Mouse (Mus musculus): Measurements from ENCODE around the gene Aip. TPM values are rescaled to one million over a fixed set of nuclear protein-coding genes. Genes with fewer than 3 reads are reported as not detected.
A peak's percentile ranks its signal among the peaks of the same experiment; 100 is the strongest.
"Not testable (repeated sequence)": the region's sequence is repeated elsewhere in the genome, so short reads cannot be mapped to it uniquely, and the experiment has no call there.

The Aip gene
- polyA plus RNA-seq, 1 experiment from 2014 or later: 81.9 TPM

DNA sequence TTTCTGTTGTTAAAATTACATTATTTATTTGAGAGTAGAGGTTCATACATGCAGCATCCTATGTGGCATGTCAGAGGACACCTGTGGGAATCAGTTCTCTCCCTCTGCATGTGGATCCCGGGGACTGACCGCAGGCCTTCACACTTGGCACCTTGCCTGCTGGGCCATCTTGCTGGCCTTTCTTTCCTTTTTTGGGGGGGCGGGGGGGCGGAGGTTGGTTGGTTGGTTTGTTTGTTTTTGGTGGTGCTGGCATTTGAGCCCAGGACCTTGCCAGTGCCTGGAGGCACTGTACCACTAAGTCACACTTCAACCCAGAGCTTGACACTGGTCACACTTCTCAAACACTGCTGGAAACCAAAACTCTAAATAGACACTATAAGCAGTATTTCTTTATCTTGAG, 8.7 kb upstream of the Aip start:
- H3K36me3 ChIP-seq (ENCODE audit: control insufficient read depth, insufficient read depth, low read length): peaks cover 25% of the 10 kb centered on the region
- no peak overlapping the region for H3K4me3 ChIP-seq (ENCODE audit: low read depth, low read length)
- no peak overlapping the region for H3K9ac ChIP-seq (ENCODE audit: low read depth, low read length)
- DNase-seq (ENCODE audit: low spot score): no peak
- H3K27ac ChIP-seq (replicated peaks; ENCODE audit: low read depth, low read length): no peak overlapping the region
- no peaks in the 10 kb centered on the region for H3K27me3 ChIP-seq (replicated peaks; ENCODE audit: control insufficient read depth, insufficient read depth, low read length)
- no peaks in the 10 kb centered on the region for H3K4me1 ChIP-seq (ENCODE audit: control insufficient read depth, insufficient read depth, low read length)
- no peak overlapping the region for H3K4me2 ChIP-seq (ENCODE audit: low read depth, low read length)
- ATAC-seq (ENCODE audit: low read depth): no peak
- no peaks in the 10 kb centered on the region for H3K9me3 ChIP-seq (ENCODE audit: control insufficient read depth, low read length)
- WGBS: 83% methylated on average over 4 of the region's 4 CpGs

DNA sequence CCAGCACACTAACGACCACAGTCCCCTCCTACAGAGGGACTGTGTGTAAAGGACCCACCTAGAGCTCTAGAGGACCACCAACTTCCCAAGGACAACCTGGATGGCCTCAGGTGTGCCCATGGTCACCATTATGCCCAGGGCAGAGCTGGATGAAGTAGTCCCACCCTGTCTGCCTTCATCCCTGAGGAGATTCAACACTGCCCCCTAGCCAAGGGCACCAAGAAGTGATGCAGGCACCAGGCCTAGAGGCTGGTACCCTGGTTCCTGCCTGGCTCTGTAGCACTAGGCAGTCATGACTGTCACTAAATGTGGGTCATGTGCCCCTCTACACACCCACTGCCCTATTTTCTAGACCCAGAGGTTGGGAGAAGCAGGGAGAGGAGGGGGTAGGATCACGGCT, 6.1 kb upstream of the Aip start:
- Histone ChIP-seq H3K9ac (ENCODE audit: low read depth, low read length) (no peak overlapping the region), H3K36me3 (ENCODE audit: control insufficient read depth, insufficient read depth, low read length) (peaks cover 45% of the 10 kb centered on the region), H3K27me3 (replicated peaks; ENCODE audit: control insufficient read depth, insufficient read depth, low read length) (no peaks in the 10 kb centered on the region), H3K4me2 (ENCODE audit: low read depth, low read length) (no peak overlapping the region), H3K4me3 (ENCODE audit: low read depth, low read length) (no peak overlapping the region), H3K4me1 (ENCODE audit: control insufficient read depth, insufficient read depth, low read length) (0 out of 2 replicates have a peak, but pooled peaks cover 3% of the 10 kb centered on the region), H3K27ac (replicated peaks; ENCODE audit: low read depth, low read length) (no peak overlapping the region), H3K9me3 (ENCODE audit: control insufficient read depth, low read length) (no peaks in the 10 kb centered on the region)
- ATAC-seq (ENCODE audit: low read depth) (no peak), DNase-seq (ENCODE audit: low spot score) (no peak)
- 87% methylated on average over 2 of the region's 2 CpGs for WGBS

DNA sequence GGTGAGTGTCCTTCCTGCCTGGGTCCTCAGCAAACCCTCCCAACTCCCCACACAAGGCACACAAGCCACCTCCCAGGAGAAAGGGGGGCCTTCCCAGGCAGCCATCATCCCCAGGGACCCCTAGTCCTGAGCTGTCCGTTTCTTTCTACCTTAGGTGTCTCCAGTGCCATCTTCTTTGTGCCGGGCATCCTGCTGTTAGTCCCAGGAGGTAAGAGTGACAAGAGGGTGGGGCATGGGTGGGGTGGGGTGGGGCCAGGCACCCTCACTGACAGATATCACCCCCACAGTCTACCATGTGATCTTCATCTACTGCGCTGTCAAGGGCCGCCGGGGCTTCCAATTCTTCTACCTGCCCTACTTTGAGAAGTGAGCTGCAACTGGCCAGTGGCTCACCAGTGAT, 5.4 kb upstream of the Aip start:
- Histone ChIP-seq H3K27me3 (replicated peaks; ENCODE audit: control insufficient read depth, insufficient read depth, low read length) (no peaks in the 10 kb centered on the region), H3K4me2 (ENCODE audit: low read depth, low read length) (no peak overlapping the region), H3K36me3 (ENCODE audit: control insufficient read depth, insufficient read depth, low read length) (peaks cover 45% of the 10 kb centered on the region), H3K9ac (ENCODE audit: low read depth, low read length) (no peak overlapping the region), H3K4me3 (ENCODE audit: low read depth, low read length) (no peak overlapping the region), H3K9me3 (ENCODE audit: control insufficient read depth, low read length) (no peaks in the 10 kb centered on the region), H3K27ac (replicated peaks; ENCODE audit: low read depth, low read length) (no peak overlapping the region), H3K4me1 (ENCODE audit: control insufficient read depth, insufficient read depth, low read length) (0 out of 2 replicates have a peak, but pooled peaks cover 6% of the 10 kb centered on the region)
- DNase-seq (ENCODE audit: low spot score) (no peak), ATAC-seq (ENCODE audit: low read depth) (no peak)
- 84% methylated on average over 5 of the region's 5 CpGs for WGBS

DNA sequence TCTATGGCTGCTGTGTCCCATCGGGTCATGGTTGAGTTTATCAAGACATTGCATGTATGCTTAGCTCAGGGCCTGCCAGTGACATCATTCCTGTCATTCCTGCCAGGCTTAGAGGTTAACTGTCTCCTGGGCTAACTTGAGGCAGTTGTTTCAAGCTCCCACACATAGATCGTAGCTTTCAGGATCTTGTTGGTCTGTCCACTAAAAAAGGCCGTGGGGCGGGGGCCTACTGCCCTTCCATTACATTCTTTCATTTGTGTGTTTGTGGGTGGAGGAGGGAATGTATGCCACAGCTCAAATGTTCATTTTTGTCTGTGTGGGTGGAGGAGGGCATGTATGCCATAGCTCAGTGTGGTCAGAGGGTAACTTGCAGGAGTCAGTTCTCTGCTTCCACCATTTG, 4.4 kb upstream of the Aip start:
- ATAC-seq (ENCODE audit: low read depth): no peak
- no peak overlapping the region for H3K9ac ChIP-seq (ENCODE audit: low read depth, low read length)
- H3K36me3 ChIP-seq (ENCODE audit: control insufficient read depth, insufficient read depth, low read length): peaks cover 45% of the 10 kb centered on the region

GRCm38 (mm10) chr19:4129462-4129861, 3.8 kb upstream of the Aip start:
- Histone ChIP-seq H3K36me3 (ENCODE audit: control insufficient read depth, insufficient read depth, low read length) (peaks cover 45% of the 10 kb centered on the region), H3K4me1 (ENCODE audit: control insufficient read depth, insufficient read depth, low read length) (0 out of 2 replicates have a peak, but pooled peaks cover 6% of the 10 kb centered on the region), H3K9me3 (ENCODE audit: control insufficient read depth, low read length) (no peaks in the 10 kb centered on the region), H3K4me3 (ENCODE audit: low read depth, low read length) (no peak overlapping the region), H3K4me2 (ENCODE audit: low read depth, low read length) (no peak overlapping the region), H3K27me3 (replicated peaks; ENCODE audit: control insufficient read depth, insufficient read depth, low read length) (no peaks in the 10 kb centered on the region), H3K27ac (replicated peaks; ENCODE audit: low read depth, low read length) (no peak overlapping the region), H3K9ac (ENCODE audit: low read depth, low read length) (no peak overlapping the region)
- 93% methylated on average over 7 of the region's 7 CpGs for WGBS
- DNase-seq (ENCODE audit: low spot score) (no peak), ATAC-seq (ENCODE audit: low read depth) (no peak)

More for the DNA sequence above, 4.4 kb upstream of the Aip start:
- no peaks in the 10 kb centered on the region for H3K9me3 ChIP-seq (ENCODE audit: control insufficient read depth, low read length)
- H3K4me2 ChIP-seq (ENCODE audit: low read depth, low read length): no peak overlapping the region
- H3K4me3 ChIP-seq (ENCODE audit: low read depth, low read length): no peak overlapping the region
- WGBS: 92% methylated on average over 4 of the region's 4 CpGs
- H3K4me1 ChIP-seq (ENCODE audit: control insufficient read depth, insufficient read depth, low read length): 0 out of 2 replicates have a peak, but pooled peaks cover 6% of the 10 kb centered on the region
- H3K27me3 ChIP-seq (replicated peaks; ENCODE audit: control insufficient read depth, insufficient read depth, low read length): no peaks in the 10 kb centered on the region
- DNase-seq (ENCODE audit: low spot score): no peak
- no peak overlapping the region for H3K27ac ChIP-seq (replicated peaks; ENCODE audit: low read depth, low read length)

DNA sequence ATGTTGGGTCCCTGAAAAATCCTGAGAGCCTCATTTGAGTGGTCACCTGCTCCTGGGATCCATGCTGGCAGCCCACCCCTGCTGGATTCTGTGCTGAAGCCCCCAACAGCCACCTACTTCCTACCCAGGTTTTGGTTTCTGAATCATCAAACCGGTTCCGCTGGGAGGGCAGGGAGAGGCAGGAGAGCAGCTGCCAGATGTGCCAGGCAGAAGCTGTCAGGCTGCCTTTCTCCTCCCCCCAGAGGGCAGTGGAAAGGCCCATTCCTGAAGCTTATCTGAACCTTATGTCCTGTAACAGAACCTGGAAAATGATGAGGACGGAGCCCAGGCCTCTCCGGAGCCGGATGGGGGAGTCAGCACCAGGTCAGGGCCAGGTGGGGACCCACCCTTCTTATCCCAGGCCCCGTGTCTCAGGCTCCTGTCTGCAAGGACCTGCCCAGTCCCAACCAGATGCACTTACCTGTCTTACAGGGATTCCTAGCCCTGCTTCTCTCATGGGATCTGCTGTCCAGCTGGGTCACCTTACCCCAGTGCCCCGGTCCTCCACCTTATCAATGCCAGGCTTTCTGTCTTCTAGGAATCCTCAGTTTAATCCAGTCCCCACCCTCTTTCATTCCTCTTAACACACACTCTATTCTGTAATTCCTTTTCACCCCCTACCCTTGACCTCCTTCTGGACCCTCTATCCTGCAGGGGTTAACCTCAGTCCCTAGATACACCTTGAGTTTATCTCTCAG, 1.3 kb upstream of the Aip start:
- Histone ChIP-seq H3K9me3 (ENCODE audit: control insufficient read depth, low read length) (no peaks in the 10 kb centered on the region), H3K36me3 (ENCODE audit: control insufficient read depth, insufficient read depth, low read length) (peaks cover 40% of the 10 kb centered on the region), H3K4me3 (ENCODE audit: low read depth, low read length) (peak overlapping the region; percentile 85), H3K27ac (replicated peaks; ENCODE audit: low read depth, low read length) (no peak overlapping the region), H3K9ac (ENCODE audit: low read depth, low read length) (peak overlapping the region; percentile 83), H3K27me3 (replicated peaks; ENCODE audit: control insufficient read depth, insufficient read depth, low read length) (no peaks in the 10 kb centered on the region), H3K4me2 (ENCODE audit: low read depth, low read length) (peak overlapping the region; percentile 79), H3K4me1 (ENCODE audit: control insufficient read depth, insufficient read depth, low read length) (0 out of 2 replicates have a peak, but pooled peaks cover 6% of the 10 kb centered on the region)
- no peak for ATAC-seq (ENCODE audit: low read depth)
- 34% methylated on average over 7 of the region's 7 CpGs for WGBS
- peak; percentile 54 for DNase-seq (ENCODE audit: low spot score)

GRCm38 (mm10) chr19:4125268-4125667, 390 bp downstream of the Aip start:
- H3K4me2 ChIP-seq (ENCODE audit: low read depth, low read length): peak overlapping the region; percentile 79
- peak overlapping the region; percentile 83 for H3K9ac ChIP-seq (ENCODE audit: low read depth, low read length)
- H3K4me3 ChIP-seq (ENCODE audit: low read depth, low read length): peak overlapping the region; percentile 85
- not testable (repeated sequence) for DNase-seq (ENCODE audit: low spot score); H3K9me3 ChIP-seq (ENCODE audit: control insufficient read depth, low read length); H3K27me3 ChIP-seq (replicated peaks; ENCODE audit: control insufficient read depth, insufficient read depth, low read length)
- 6% methylated on average over 4 of the region's 4 CpGs for WGBS
- peaks cover 27% of the 10 kb centered on the region for H3K36me3 ChIP-seq (ENCODE audit: control insufficient read depth, insufficient read depth, low read length)
- H3K27ac ChIP-seq (replicated peaks; ENCODE audit: low read depth, low read length): peak overlapping the region; percentile 76
- H3K4me1 ChIP-seq (ENCODE audit: control insufficient read depth, insufficient read depth, low read length): peaks cover 15% of the 10 kb centered on the region
- peak; percentile 10 for ATAC-seq (ENCODE audit: low read depth)

DNA sequence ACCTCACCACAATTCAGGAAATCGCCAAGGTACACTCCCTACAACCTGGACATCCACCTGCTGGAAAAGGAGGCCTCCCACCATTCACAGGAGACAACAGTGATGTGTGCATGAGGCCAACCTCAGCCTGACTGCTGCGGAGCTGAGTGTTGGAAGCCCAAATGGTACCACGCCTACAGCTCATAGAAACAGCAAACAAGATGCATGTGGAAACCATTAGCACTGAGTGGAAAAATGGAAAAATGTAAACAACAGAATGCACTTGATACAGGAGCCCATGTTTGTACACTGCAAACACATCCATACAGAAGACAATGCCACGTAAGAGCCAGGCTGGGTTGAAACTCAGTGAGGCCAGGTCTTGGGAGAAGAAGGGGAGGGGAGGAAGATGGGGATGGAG, 1.2 kb downstream of the Aip start:
- Histone ChIP-seq H3K27ac (replicated peaks; ENCODE audit: low read depth, low read length) (peak overlapping the region; percentile 76), H3K4me1 (ENCODE audit: control insufficient read depth, insufficient read depth, low read length) (peaks cover 17% of the 10 kb centered on the region), H3K9ac (ENCODE audit: low read depth, low read length) (no peak overlapping the region; the same call in 1 of the 2 replicates), H3K27me3 (replicated peaks; ENCODE audit: control insufficient read depth, insufficient read depth, low read length) (no peaks in the 10 kb centered on the region), H3K4me2 (ENCODE audit: low read depth, low read length) (no peak overlapping the region; the same call in 1 of the 2 replicates), H3K9me3 (ENCODE audit: control insufficient read depth, low read length) (no peaks in the 10 kb centered on the region), H3K36me3 (ENCODE audit: control insufficient read depth, insufficient read depth, low read length) (peaks cover 21% of the 10 kb centered on the region), H3K4me3 (ENCODE audit: low read depth, low read length) (no peak overlapping the region)
- 64% methylated on average over 4 of the region's 4 CpGs for WGBS
- DNase-seq (ENCODE audit: low spot score) (peak; percentile 71), ATAC-seq (ENCODE audit: low read depth) (no peak)
